Mouse (Mus musculus): ENCODE data around the gene Gm49337. TPM values are rescaled to one million over a fixed set of nuclear protein-coding genes. Genes with fewer than 3 reads are reported as not detected.

Gm49337 gene
- polyA plus RNA-seq, 1 experiment, result not detected

DNA sequence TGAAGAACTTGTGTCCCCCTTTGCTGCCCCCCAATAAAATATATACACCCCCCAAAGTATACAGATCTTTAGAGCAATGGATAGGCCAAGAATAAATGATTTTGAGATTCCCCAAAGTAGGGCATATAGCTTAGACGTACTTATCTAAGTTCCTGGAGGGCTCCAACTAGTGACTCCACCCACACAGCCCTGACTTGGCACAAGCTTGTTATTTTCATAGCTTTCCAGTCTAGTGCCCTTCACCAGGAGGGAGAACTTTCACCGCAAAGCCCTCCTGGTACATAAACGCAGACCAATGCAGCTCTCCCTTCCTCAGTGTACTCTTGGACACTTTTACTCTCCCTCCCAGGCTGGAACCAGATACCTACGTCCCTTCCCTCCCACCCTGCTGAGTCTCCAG, 11.0 kb upstream of the Gm49337 start:
- TF ChIP-seq CTCF (IDR thresholded peaks at IDR 0.05; ENCODE audit: control insufficient read depth, insufficient read depth, insufficient replicate concordance, low read depth, low read length) (no peak), POLR2A (IDR thresholded peaks at IDR 0.05; ENCODE audit: control insufficient read depth, low read depth, low read length) (no peak)
- no peaks in the 10 kb centered on the region for H3K4me1 ChIP-seq (ENCODE audit: control insufficient read depth, insufficient read depth, low read length)
- H3K4me3 ChIP-seq (ENCODE audit: control insufficient read depth, low read depth, low read length), result no peak overlapping the region
- H3K27me3 ChIP-seq (ENCODE audit: control insufficient read depth, insufficient read depth, low read length), result no peaks in the 10 kb centered on the region
- peaks cover 1% of the 10 kb centered on the region for H3K36me3 ChIP-seq (ENCODE audit: control insufficient read depth, insufficient read depth, low read length)
- no peak overlapping the region for H3K27ac ChIP-seq (ENCODE audit: control insufficient read depth, insufficient read depth, low read depth, low read length)

DNA sequence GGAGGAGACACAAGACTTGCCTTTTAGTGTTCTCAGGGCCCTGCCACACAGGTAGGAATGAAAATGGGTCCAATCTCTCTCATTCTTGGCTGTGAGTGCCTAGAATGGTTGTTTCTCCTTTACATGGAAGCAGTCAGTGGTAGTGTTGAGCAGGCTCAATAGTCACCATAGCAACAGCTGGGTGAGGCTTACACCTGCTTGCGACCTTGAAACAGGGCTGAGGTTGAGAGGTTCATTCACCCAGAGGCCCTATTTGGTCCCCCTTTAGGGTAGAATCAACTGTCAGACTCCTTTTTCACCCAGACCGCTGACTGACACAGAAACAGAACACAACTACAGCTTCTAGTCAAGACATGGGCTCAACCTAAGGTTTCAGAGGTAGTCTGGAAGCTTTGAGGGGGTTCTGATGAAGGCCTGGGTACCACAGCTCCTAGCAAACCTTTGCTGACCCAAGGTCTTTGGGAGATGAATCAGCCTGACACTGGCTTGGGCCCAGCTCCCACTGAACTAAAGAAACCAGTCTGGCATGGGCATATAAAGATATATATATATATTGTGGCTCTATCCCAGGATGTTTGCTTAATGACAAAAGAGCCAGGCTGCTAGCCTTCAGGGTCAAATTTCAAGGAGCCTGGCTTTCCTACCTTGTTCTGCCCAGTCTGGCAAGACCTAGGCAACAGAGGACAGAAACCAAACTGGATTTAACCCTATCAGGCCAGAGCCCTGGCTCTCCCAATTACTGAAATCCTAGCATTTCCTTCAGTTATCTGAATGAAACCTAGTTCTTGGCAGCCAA, 8.2 kb upstream of the Gm49337 start:
- TF ChIP-seq CTCF (IDR thresholded peaks at IDR 0.05; ENCODE audit: control insufficient read depth, insufficient read depth, insufficient replicate concordance, low read depth, low read length) (no peak), POLR2A (IDR thresholded peaks at IDR 0.05; ENCODE audit: control insufficient read depth, low read depth, low read length) (no peak)
- no peak overlapping the region for H3K4me3 ChIP-seq (ENCODE audit: control insufficient read depth, low read depth, low read length)
- no peaks in the 10 kb centered on the region for H3K27me3 ChIP-seq (ENCODE audit: control insufficient read depth, insufficient read depth, low read length)
- H3K27ac ChIP-seq (ENCODE audit: control insufficient read depth, insufficient read depth, low read depth, low read length), result no peak overlapping the region
- no peaks in the 10 kb centered on the region for H3K4me1 ChIP-seq (ENCODE audit: control insufficient read depth, insufficient read depth, low read length)
- H3K36me3 ChIP-seq (ENCODE audit: control insufficient read depth, insufficient read depth, low read length), result no peaks in the 10 kb centered on the region

GRCm38 (mm10) chr4:116165708-116166407, 7.3 kb upstream of the Gm49337 start:
- H3K27me3 ChIP-seq (ENCODE audit: control insufficient read depth, insufficient read depth, low read length), result no peaks in the 10 kb centered on the region
- no peak for TF ChIP-seq CTCF (IDR thresholded peaks at IDR 0.05; ENCODE audit: control insufficient read depth, insufficient read depth, insufficient replicate concordance, low read depth, low read length)
- H3K27ac ChIP-seq (ENCODE audit: control insufficient read depth, insufficient read depth, low read depth, low read length), result no peak overlapping the region

GRCm38 (mm10) chr4:116167404-116167803, 5.8 kb upstream of the Gm49337 start, which contains the start of gene Tspan1:
TSS of gene Tspan1 (minus strand) at chr4:116167601.
- H3K4me1 ChIP-seq (ENCODE audit: control insufficient read depth, insufficient read depth, low read length), result no peaks in the 10 kb centered on the region
- H3K27ac ChIP-seq (ENCODE audit: control insufficient read depth, insufficient read depth, low read depth, low read length), result no peak within 1 kb of the TSS
- H3K4me3 ChIP-seq (ENCODE audit: control insufficient read depth, low read depth, low read length), result no peak within 1 kb of the TSS
- no peaks in the 10 kb centered on the region for H3K36me3 ChIP-seq (ENCODE audit: control insufficient read depth, insufficient read depth, low read length)
- TF ChIP-seq POLR2A (IDR thresholded peaks at IDR 0.05; ENCODE audit: control insufficient read depth, low read depth, low read length), result no peak
- no peak for TF ChIP-seq CTCF (IDR thresholded peaks at IDR 0.05; ENCODE audit: control insufficient read depth, insufficient read depth, insufficient replicate concordance, low read depth, low read length)
- H3K27me3 ChIP-seq (ENCODE audit: control insufficient read depth, insufficient read depth, low read length), result no peaks in the 10 kb centered on the region

More at GRCm38 (mm10) chr4:116165708-116166407, 7.3 kb upstream of the Gm49337 start:
- H3K4me1 ChIP-seq (ENCODE audit: control insufficient read depth, insufficient read depth, low read length), result no peaks in the 10 kb centered on the region
- no peak overlapping the region for H3K4me3 ChIP-seq (ENCODE audit: control insufficient read depth, low read depth, low read length)
- no peaks in the 10 kb centered on the region for H3K36me3 ChIP-seq (ENCODE audit: control insufficient read depth, insufficient read depth, low read length)

DNA sequence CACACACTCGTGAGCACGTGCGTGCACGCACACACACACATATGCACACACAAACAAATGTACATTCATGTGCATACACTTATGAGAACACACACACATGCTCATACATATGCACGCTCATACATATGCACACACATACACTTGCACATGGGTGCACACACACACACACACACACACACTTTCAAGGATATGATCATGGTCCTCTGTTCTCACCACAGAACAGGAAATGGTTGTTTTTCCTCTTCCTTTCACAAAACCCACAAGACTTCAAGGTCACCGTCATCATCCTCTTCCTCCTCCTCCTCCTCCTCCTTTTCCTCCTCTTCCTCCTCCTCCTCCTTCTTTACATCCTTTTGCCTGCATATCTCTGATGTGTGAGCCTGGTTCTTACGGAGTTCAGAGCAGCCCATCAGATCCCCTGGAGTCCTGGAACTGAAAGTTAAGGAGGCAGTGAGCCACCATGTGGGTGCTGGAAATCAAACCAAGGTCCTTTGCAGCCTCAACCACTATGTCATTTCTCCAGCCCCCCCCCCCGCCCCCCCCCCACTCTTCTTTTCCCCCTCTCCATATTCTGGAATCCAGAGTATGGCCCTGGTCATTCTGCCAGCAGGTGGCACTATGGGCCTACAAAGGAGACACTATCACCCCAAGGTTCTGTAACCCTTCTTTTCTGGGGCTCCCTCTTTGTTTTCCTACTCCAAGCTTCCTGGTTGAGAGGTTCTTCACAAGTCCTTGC, 4.4 kb upstream of the Gm49337 start:
- Histone ChIP-seq H3K27ac (ENCODE audit: control insufficient read depth, insufficient read depth, low read depth, low read length) (no peak overlapping the region), H3K4me3 (ENCODE audit: control insufficient read depth, low read depth, low read length) (no peak overlapping the region), H3K27me3 (ENCODE audit: control insufficient read depth, insufficient read depth, low read length) (no peaks in the 10 kb centered on the region), H3K36me3 (ENCODE audit: control insufficient read depth, insufficient read depth, low read length) (no peaks in the 10 kb centered on the region), H3K4me1 (ENCODE audit: control insufficient read depth, insufficient read depth, low read length) (no peaks in the 10 kb centered on the region)
- TF ChIP-seq POLR2A (IDR thresholded peaks at IDR 0.05; ENCODE audit: control insufficient read depth, low read depth, low read length) (no peak), CTCF (IDR thresholded peaks at IDR 0.05; ENCODE audit: control insufficient read depth, insufficient read depth, insufficient replicate concordance, low read depth, low read length) (no peak)

GRCm38 (mm10) chr4:116169353-116169672, 3.9 kb upstream of the Gm49337 start:
- H3K4me3 ChIP-seq (ENCODE audit: control insufficient read depth, low read depth, low read length), result no peak overlapping the region
- TF ChIP-seq CTCF (IDR thresholded peaks at IDR 0.05; ENCODE audit: control insufficient read depth, insufficient read depth, insufficient replicate concordance, low read depth, low read length) (no peak), POLR2A (IDR thresholded peaks at IDR 0.05; ENCODE audit: control insufficient read depth, low read depth, low read length) (no peak)
- no peaks in the 10 kb centered on the region for H3K27me3 ChIP-seq (ENCODE audit: control insufficient read depth, insufficient read depth, low read length)
- no peaks in the 10 kb centered on the region for H3K4me1 ChIP-seq (ENCODE audit: control insufficient read depth, insufficient read depth, low read length)
- H3K27ac ChIP-seq (ENCODE audit: control insufficient read depth, insufficient read depth, low read depth, low read length), result no peak overlapping the region
- H3K36me3 ChIP-seq (ENCODE audit: control insufficient read depth, insufficient read depth, low read length), result no peaks in the 10 kb centered on the region

DNA sequence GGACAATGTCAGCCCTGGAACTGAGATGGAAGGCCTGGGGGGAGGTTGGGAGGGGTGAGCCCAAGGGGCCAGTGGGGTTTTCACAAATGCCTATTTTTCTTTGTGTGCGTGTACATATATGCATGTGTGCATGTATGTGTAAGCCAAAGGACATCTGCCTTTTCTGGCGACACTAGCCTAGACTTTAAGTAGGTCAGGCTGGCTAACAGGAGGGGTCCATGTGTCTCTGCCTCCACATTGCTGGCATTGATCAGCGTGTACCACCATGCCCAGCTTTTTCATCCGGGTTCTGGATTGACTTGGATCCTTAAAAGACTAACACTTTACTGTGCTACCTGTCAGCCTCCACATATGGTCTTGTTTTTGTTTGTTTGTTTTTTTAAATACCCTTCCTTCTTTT, 568 bp downstream of the Gm49337 start:
- H3K27me3 ChIP-seq (ENCODE audit: control insufficient read depth, insufficient read depth, low read length), result no peaks in the 10 kb centered on the region
- H3K27ac ChIP-seq (ENCODE audit: control insufficient read depth, insufficient read depth, low read depth, low read length), result no peak overlapping the region
- peak overlapping the region; percentile 80 for H3K4me3 ChIP-seq (ENCODE audit: control insufficient read depth, low read depth, low read length)
- H3K36me3 ChIP-seq (ENCODE audit: control insufficient read depth, insufficient read depth, low read length), result no peaks in the 10 kb centered on the region
- no peak for TF ChIP-seq CTCF (IDR thresholded peaks at IDR 0.05; ENCODE audit: control insufficient read depth, insufficient read depth, insufficient replicate concordance, low read depth, low read length)
- TF ChIP-seq POLR2A (IDR thresholded peaks at IDR 0.05; ENCODE audit: control insufficient read depth, low read depth, low read length), result no peak
- H3K4me1 ChIP-seq (ENCODE audit: control insufficient read depth, insufficient read depth, low read length), result peaks cover 11% of the 10 kb centered on the region
